8 mouse cellular contexts compared by ENCODE assay signal in the genomic region with DNA sequence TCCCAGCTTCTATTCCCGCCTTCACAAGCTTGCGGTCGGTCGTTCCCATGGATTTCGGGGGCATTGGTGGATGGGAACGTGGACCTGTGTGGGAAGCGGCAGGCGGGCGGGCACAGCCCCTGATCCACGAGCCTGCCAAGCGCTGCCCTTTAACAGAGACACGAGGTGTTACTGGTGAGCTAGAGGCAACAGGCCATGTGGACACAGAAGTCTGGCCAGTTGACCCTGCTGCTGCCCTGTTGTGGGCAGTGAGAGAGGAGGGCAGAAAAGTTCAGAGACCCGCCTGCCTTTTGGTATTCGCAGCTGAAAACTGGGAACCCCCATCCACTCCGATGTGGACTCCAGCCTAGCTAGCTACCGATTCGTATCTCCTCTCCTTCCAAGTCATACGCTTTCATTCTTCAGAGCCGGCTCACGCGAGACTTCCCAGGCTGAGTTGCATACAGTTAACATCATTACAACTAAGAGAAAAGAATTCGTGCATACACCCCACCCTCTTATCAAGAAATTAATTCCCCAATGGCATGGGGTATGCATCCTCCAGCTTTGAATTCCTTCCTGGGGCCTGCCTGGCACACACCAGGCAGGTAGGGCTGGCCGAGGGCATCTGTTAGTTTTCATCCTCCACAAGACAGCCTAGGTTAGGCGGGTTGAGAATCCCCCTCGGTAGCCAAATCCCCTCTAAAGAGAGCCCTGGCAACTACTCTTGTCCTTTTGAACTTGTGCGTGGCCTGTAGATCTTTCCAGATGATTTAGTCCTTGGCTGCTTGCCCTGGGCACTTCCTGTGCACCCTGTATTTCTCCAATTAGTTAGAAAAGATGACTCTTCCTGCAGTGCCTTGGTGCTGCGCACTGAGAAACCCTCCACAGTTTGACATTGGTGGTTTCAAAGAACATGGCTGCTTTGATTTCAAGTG. TPM values are rescaled to one million over a fixed set of nuclear protein-coding genes. Genes with fewer than 3 reads are reported as not detected.
A peak's percentile ranks its signal among the peaks of the same experiment; 100 is the strongest.
DNase-seq lines count a peak whose midpoint lies in the region; ATAC-seq and TF ChIP-seq lines count a peak whose summit lies in the region.

No protein-coding gene starts in this region.

- ATAC-seq in liver, postnatal 0 days = peak; percentile 60

- no peak for TF ChIP-seq POLR2A in testis, adult 2 months (IDR thresholded peaks at IDR 0.05; ENCODE audit: control insufficient read depth, low read depth, low read length)
- peak; percentile 61; the same call in 1 of the 2 replicates for TF ChIP-seq POLR2A in cerebellum, adult 2 months (IDR thresholded peaks at IDR 0.05; ENCODE audit: borderline replicate concordance, insufficient read depth, low read length)
- no peak for TF ChIP-seq POLR2A in olfactory bulb, adult 2 months (IDR thresholded peaks at IDR 0.05; ENCODE audit: insufficient read depth, low read depth, low read length)

- peak overlapping the region; percentile 33 for H3K4me3 ChIP-seq in testis, adult 2 months (ENCODE audit: control insufficient read depth, low read depth, low read length)
- H3K4me3 ChIP-seq in cerebellum, adult 2 months (replicated peaks; ENCODE audit: insufficient read depth, low read depth, low read length) = peak overlapping the region; percentile 50
- peak overlapping the region; percentile 39 for H3K4me3 ChIP-seq in liver, postnatal 0 days (ENCODE audit: low read depth, low read length)
- H3K4me3 ChIP-seq in olfactory bulb, adult 2 months (ENCODE audit: insufficient read depth, low read depth, low read length) = peak overlapping the region; percentile 43

- H3K36me3 ChIP-seq in testis, adult 2 months (ENCODE audit: control insufficient read depth, insufficient read depth, low read length) = no peaks in the 10 kb centered on the region
- H3K36me3 ChIP-seq in liver, postnatal 0 days (replicated peaks; ENCODE audit: insufficient read depth, low read length) = no peaks in the 10 kb centered on the region

- no peak for TF ChIP-seq EP300 in liver, postnatal 0 days (IDR thresholded peaks at IDR 0.05; ENCODE audit: low read depth)

- DNase-seq in testis, postnatal 10 days (ENCODE audit: low spot score) = no peak
- peak; percentile 76 to 79 for DNase-seq in cerebellum, adult 2 months
- DNase-seq in gastrocnemius, postnatal 25 days = peak; percentile 51
- peak; percentile 66 for DNase-seq in kidney, adult 18-20 months
- DNase-seq in liver, postnatal 0 days = no peak
- no peak for DNase-seq in testis, postnatal 14 days (ENCODE audit: low spot score)

- peak overlapping the region; percentile 23 for H3K27ac ChIP-seq in testis, adult 2 months (ENCODE audit: control insufficient read depth, insufficient read depth, low read depth, low read length)
- peak overlapping the region; percentile 69 for H3K27ac ChIP-seq in cerebellum, adult 2 months (ENCODE audit: insufficient read depth, low read length)
- H3K27ac ChIP-seq in liver, postnatal 0 days (ENCODE audit: low read depth) = peak overlapping the region; percentile 22; the same call in 1 of the 2 replicates
- H3K27ac ChIP-seq in olfactory bulb, adult 2 months (ENCODE audit: insufficient read depth, low read depth, low read length) = peak overlapping the region; percentile 71

- no peak for TF ChIP-seq CTCF in testis, adult 2 months (IDR thresholded peaks at IDR 0.05; ENCODE audit: control insufficient read depth, insufficient read depth, insufficient replicate concordance, low read depth, low read length)
- TF ChIP-seq CTCF in cerebellum, adult 2 months (IDR thresholded peaks at IDR 0.05; ENCODE audit: borderline replicate concordance, insufficient read depth, low read depth, low read length) = no peak
- TF ChIP-seq CTCF in liver, postnatal 0 days (IDR thresholded peaks at IDR 0.05; ENCODE audit: low read depth) = no peak
- no peak for TF ChIP-seq CTCF in olfactory bulb, adult 2 months (IDR thresholded peaks at IDR 0.05; ENCODE audit: insufficient read depth, low read depth, low read length)

- H3K4me2 ChIP-seq in liver, postnatal 0 days (ENCODE audit: low read depth, low read length) = peak overlapping the region; percentile 77

- 9% methylated on average over 27 of the region's 27 CpGs for WGBS in cerebellum, adult 2 months
- WGBS in liver, postnatal 0 days (ENCODE audit: insufficient replicate concordance) = 14% methylated on average over 27 of the region's 27 CpGs
- 7% methylated on average over 27 of the region's 27 CpGs for WGBS in olfactory bulb, adult 2 months

- H3K4me1 ChIP-seq in testis, adult 2 months (ENCODE audit: control insufficient read depth, insufficient read depth, low read length) = peaks cover 8% of the 10 kb centered on the region
- peaks cover 31% of the 10 kb centered on the region for H3K4me1 ChIP-seq in cerebellum, adult 2 months (ENCODE audit: control insufficient read depth, insufficient read depth, low read length)
- H3K4me1 ChIP-seq in liver, postnatal 0 days (ENCODE audit: insufficient read depth) = peaks cover 14% of the 10 kb centered on the region
- peaks cover 34% of the 10 kb centered on the region for H3K4me1 ChIP-seq in olfactory bulb, adult 2 months (ENCODE audit: control insufficient read depth, insufficient read depth, low read length)

- no peaks in the 10 kb centered on the region for H3K9me3 ChIP-seq in liver, postnatal 0 days (ENCODE audit: low read length)

- no peak overlapping the region; the same call in 1 of the 2 replicates for H3K9ac ChIP-seq in liver, postnatal 0 days (replicated peaks)

- H3K27me3 ChIP-seq in testis, adult 2 months (ENCODE audit: control insufficient read depth, insufficient read depth, low read length) = no peaks in the 10 kb centered on the region
- no peaks in the 10 kb centered on the region for H3K27me3 ChIP-seq in cerebellum, adult 2 months (ENCODE audit: control insufficient read depth, insufficient read depth, low read length)
- peaks cover 12% of the 10 kb centered on the region; the same call in 1 of the 2 replicates for H3K27me3 ChIP-seq in liver, postnatal 0 days (ENCODE audit: insufficient read depth, low read length)

RNA-seq across cellular contexts. Expression of gene Optc, which starts 1.1 kb away (rescaled TPM):
- 0.86 and 1.5 TPM in 2 replicates for polyA plus RNA-seq in testis, adult 2 months (2012; rRNA removed)
- 2.2 and 2.4 TPM in 2 replicates for polyA plus RNA-seq in cerebellum, adult 2 months (2012; rRNA removed)
- total RNA-seq in gastrocnemius, postnatal 25 days (2021) = under 1 TPM in 1 of 2 experiments, not detected in 1; 0.75 TPM
- 0.11 and 0.14 TPM in 2 replicates for polyA plus RNA-seq in liver, postnatal 0 days (2015; fragmentation: Nextera tagmentation; extraction: Ambion mirVana)
- polyA plus RNA-seq in olfactory bulb, adult 2 months (2012; ENCODE audit: insufficient read depth, insufficient read length, low replicate concordance, missing spikeins) = not detected in 2 replicates

RNA-seq across cellular contexts. Expression of gene Prelp, which starts 12.3 kb away (rescaled TPM):
- polyA plus RNA-seq in testis, adult 2 months (2012; rRNA removed) = 4.3 and 4.7 TPM in 2 replicates
- 7.5 and 10.6 TPM in 2 replicates for polyA plus RNA-seq in cerebellum, adult 2 months (2012; rRNA removed)
- total RNA-seq in gastrocnemius, postnatal 25 days (2021) = 10 to 100 TPM; 14.9 to 21.8 TPM
- polyA plus RNA-seq in liver, postnatal 0 days (2015; fragmentation: Nextera tagmentation; extraction: Ambion mirVana) = 5.5 and 6.3 TPM in 2 replicates
- polyA plus RNA-seq in olfactory bulb, adult 2 months (2012; ENCODE audit: insufficient read depth, insufficient read length, low replicate concordance, missing spikeins) = not detected in 2 replicates

Comparison
In these comparisons a context has a peak if more than half of its experiments do, and no peak if none do; other contexts are left out.
1. DNase-seq: peak in cerebellum, adult 2 months (2 of 2), gastrocnemius, postnatal 25 days (single experiment) and kidney, adult 18-20 months (single experiment); none in testis, postnatal 10 days (single experiment), liver, postnatal 0 days (single experiment) and testis, postnatal 14 days (single experiment).
2. Peak in every context shown above with its lines, with median percentiles within 50 percentile points of each other: H3K27ac ChIP-seq and H3K4me3 ChIP-seq.